Mouse (Mus musculus) neural tube, embryonic 10.5 days (tissue): ENCODE measurements around the gene Ppp1r16b.
A peak's percentile ranks its signal among the peaks of the same experiment; 100 is the strongest.

ENCODE experiments used
- DNase-seq: peaks from one replicate; pipeline ENCODE4 v3.0.0-alpha.2; 2017; ENCODE audit warnings: low spot score; ENCODE audit errors: extremely low spot score

The Ppp1r16b gene

DNA sequence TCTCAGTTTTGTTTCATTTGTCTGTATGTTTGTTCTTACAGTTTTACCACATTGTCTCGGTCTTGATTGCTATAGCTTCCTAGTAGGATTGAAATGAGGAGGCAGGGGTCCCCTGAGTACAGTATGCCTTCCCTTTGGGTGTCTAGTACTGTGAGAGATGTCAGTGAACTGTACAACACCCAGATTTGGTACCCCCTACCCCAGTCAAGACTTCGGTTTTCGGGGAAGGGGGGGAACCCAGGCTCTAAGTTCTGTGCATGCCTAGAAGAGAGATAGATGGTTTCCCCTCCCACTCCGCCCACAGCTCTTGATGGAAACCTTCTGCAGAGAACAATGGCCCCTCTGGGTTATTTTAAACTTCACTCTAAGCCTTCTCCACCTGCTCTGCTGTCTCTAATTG lies at the start of gene Ppp1r16b:
Ppp1r16b (plus strand) TSS at position 301 of the 400 bp plus-strand sequence.
- DNase-seq, result no peak

DNA sequence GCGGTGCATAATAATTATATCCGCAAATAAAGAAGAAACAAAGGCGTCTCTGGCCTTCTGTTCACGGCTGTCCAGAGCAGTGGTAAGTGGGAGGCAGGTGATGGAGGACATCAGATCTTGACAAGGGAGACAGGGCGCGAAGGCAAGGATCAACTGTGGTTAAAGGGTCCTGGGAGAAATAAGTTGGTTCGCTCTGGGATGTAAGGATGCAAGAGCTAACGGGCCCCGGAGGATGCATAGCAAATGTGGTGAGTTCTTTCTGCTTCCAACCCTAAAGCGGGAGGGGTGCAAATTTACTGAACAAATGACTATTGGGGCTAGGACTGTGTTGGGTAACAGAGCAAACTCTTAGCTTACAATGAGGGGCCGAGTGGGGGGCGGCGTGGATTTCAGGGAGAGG lies 49.5 kb upstream of the Ppp1r16b start:
- DNase-seq, result peak; percentile 47

DNA sequence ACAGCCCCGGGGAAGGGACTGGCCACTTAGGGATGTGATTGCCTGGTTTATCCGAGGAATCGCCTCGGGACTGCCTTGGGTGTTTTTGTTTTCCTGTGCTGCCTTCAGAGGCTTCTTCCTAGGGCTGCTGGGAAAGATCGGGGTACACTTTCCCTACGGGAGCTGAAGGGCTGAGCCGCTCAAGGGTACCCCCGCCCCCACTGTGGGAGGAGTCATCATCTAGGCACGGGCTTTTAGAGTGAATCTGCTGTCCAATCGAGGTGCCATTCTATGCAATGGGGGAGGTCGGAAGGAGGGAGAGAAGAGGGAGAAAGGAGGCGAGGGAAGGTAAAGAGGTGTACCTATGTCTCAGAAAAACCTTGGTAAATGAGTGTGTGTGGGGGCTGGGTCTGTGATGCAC lies 48.9 kb upstream of the Ppp1r16b start:
- DNase-seq, result no peak

DNA sequence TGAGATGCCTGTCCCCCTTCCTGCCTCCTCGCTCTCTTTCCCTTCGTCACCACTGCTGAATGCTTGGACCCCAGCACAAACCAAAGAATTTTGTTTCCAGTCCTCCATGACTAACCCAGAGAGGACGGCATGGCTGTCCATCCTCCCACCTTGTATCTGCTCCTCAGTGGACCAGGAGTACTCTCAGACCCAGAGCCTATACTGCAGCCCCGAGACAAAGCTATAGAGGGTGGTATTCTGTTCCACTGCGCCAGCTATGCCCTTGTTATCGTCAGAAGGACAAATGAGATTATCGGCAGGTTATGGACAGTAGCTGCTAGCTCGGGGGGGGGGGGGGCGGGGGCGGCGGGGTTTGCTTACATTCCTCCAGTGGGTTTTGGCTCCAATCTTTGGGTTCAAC lies 48.4 kb upstream of the Ppp1r16b start:
- no peak for DNase-seq

DNA sequence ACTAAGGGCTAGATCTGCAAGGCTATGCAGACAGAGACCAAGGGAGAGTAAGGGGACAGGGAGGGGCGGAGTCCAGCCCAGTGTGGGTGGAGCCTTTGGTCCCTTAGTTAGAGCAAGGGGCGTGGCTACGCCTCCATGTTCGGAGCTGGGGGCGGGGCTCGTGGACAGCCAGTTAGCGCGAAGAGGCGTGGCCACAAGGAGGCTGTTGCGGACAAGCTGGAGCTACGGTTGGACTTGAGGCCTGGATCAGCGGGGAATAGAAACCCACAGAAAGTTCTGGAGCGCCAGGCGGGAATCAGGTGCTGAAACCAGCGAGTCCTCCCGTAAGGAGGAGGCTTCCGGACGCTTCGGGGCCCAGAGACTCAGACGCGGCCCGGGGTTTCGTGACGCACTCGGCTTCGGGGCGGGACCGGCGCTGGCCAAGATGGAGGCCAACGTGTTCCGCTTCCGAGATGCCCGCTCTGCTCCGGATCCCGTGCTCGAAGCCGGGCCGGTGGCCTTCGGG lies 40.4 kb upstream of the Ppp1r16b start, which contains the start of gene Actr5:
Actr5 (plus strand) TSS at position 171 of the 505 bp plus-strand sequence.
- peak; percentile 97 for DNase-seq

- DNase-seq, result no peak
These were observed 40.0 kb upstream of the Ppp1r16b start for GRCm38 (mm10) chr2:158625231-158625630.

GRCm38 (mm10) chr2:158625697-158626096 lies 39.5 kb upstream of the Ppp1r16b start:
- DNase-seq, result no peak

DNA sequence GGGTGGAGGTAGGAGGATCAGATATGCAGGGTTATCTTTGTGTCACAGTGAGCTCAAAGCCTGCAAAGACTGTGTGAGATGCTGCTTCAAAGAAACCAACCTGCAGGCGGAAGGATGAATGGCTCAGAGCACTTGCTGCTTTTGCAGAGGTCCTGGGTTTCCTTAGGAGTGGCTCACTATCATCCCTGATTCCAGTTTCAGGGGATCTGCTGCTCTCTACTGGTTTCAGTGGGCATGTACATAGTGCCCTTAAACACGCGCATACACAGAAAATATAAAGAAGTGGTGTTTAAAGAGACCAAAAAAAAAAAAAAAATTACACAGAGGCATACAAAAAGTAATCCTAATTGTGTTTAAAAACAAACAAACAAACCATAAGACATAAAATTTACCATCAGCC lies 36.3 kb upstream of the Ppp1r16b start:
- DNase-seq, result no peak

- no peak for DNase-seq
These were observed 35.8 kb upstream of the Ppp1r16b start for GRCm38 (mm10) chr2:158629414-158629813.

- no peak for DNase-seq
These were observed 33.3 kb upstream of the Ppp1r16b start for GRCm38 (mm10) chr2:158631873-158632272.

- peak; percentile 71 for DNase-seq
These were observed 23.3 kb upstream of the Ppp1r16b start for GRCm38 (mm10) chr2:158641869-158642268.

- no peak for DNase-seq
These were observed 22.6 kb upstream of the Ppp1r16b start for GRCm38 (mm10) chr2:158642587-158642986.

DNA sequence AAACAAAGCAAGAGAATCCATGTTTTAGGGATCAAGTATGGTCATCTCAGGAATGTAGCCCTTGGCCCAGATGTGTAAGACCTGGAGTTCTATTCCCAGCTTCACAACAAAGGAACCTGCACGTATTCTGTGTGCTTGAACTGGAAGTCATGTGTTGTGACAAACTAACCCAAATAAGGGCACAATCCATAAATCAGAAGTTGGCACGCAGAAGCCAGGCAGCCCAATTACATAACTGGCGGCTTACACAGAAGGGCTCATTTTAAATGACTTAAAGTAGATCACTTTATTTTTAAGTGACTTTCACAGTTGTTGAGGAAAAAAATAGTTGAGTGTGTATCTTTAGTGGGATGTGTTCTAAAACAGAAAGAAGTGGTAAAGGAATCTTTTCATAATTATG lies 21.4 kb upstream of the Ppp1r16b start:
- DNase-seq, result no peak

- DNase-seq, result no peak
These were observed 13.9 kb upstream of the Ppp1r16b start for GRCm38 (mm10) chr2:158651159-158651908.

DNA sequence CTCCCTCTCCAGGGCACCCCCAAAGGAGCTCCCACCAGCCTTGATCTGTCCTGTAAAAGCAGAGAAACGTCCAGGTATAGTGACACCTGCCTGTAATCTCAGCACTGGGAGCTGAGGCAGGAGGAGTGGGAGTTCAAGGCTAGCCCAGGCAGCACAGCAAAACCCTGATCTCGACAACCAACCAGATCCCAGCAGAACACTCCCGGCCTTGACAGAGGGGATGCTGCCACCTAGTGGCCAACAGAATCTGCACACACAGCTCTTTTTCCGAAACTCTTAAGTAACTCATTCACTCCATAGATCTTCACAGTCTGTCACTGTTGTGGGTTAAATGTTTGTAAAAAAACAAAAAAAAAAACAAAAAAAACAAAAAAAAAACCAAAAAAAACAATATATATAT lies 12.2 kb upstream of the Ppp1r16b start:
- DNase-seq, result peak; percentile 78

- no peak for DNase-seq
These were observed 10.5 kb upstream of the Ppp1r16b start for GRCm38 (mm10) chr2:158654717-158655116.

DNA sequence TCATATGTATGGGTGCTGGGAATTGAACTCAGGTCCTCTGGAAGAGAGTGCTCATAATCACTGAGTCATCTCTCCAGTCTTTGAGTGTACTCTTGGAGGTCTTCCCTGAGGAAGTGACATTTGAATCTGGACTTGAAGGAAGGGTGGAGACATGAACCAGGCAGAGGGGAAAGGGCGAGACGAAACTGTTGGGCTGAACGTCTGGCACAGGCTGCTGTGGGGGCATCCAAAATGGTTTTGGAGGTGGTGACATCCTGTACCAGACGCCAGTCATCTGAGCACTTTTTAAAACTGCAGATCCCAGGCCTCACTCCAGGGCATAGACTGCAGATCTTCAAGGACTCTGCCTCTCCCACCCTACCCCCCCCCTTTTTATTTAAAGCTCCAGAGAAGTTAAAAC lies 9.4 kb upstream of the Ppp1r16b start:
- DNase-seq, result no peak

DNA sequence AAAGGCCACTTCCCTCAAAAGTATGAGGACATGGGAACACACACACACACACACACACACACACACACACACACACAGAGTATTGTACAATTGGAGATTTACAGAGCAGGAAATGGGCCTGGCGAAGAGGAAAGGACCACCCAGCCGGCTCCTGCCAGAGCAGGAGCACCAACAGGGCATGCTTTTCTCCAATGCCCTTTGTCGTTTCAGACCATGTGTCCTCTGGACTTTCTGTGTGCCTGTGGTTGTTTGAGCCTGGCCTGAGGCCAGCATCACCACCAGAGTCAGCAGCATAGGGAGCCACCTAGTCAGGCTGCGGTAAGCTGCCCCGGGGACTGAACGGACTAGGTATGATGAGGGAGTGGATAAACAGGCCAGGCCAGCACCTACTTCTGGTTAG lies 6.4 kb upstream of the Ppp1r16b start:
- DNase-seq, result no peak

DNA sequence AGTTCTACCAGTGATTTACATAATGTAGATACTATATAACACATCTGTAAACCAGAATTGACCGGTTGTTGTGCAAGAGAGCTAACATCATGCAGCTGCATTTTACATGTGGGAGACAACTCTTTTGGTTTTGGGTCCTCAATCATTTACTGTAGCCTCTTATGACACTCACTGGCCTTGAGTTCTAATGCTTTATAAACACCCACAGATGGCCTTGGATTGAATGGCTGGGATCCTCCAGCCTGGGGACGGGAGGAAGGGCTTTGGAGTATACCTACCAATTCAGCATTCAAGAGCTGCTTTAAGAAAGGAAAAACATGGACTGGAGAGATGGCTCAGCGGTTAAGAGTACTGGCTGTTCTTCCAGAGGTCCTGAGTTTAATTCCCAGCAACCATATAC lies 5.9 kb upstream of the Ppp1r16b start:
- no peak for DNase-seq

DNA sequence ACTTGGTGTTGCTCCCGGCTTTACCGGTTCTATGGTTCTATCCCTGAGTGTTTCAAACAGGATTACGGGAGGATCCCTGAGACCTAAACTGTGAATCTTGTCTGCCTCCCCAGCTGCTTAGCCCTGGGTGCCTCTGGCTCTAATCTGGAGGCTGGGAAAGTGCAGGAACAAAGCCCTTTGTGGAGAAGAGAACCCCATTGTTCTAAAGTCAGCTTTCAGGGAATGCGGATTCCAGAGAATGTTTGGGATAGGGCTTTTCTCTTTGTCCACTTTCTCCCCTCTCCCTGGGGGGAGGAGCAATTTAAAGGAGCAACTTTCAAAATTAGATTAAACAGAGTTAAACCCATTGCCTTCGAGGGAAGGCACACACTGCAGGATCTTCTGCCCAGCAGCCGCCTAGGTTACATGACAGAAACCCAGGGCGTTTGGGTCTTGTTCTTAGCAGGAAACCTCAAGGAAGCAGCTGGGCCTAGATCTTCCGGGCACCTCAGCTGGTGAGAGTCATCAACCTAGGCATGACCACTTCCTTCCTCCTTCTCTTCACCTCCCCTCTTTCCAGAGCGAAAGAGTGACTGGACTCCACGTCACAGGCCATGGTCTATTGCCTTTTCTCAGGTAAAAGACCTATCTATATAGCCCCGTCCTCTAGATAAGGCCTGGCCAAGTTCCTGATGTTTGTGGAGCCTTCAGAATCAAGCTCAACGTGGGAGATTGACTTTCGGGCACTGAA lies 1.0 kb downstream of the Ppp1r16b start:
- no peak for DNase-seq

GRCm38 (mm10) chr2:158667022-158667670 lies 1.9 kb downstream of the Ppp1r16b start:
- DNase-seq, result peak; percentile 63
